Mouse (Mus musculus) lung, postnatal 0 days (tissue): Measurements from ENCODE around the gene Nomo1.

Experiments used
- CTCF ChIP-seq: IDR thresholded peaks from 2 replicates; pipeline ENCODE4 v1.5.1; 2016; ENCODE audit warnings: antibody characterized with exemption, mild to moderate bottlenecking
- EP300 ChIP-seq: IDR thresholded peaks from 2 replicates; pipeline ENCODE4 v1.6.1; 2016; ENCODE audit warnings: antibody characterized with exemption, mild to moderate bottlenecking, control low read depth

DNA sequence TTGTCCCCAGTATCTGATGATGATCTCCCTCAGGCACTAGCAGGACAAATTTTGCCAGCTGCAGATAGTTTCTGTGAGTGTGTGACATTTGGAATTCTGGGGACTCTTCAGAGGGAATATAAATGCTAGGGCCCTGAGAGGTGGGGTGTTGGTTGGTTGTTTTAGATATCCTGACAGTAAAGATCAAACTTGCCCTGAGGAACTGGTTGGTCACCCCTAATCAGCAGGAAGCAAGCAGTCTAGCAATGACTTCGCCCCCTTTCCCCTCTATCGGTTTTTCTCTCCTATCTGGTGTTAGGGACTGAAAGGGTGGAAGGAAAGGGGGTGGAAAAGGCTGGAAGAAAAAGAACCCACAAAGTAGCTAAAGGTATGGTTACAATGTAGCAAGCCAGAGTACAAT is 2.0 kb downstream of the Nomo1 start:
- TF ChIP-seq CTCF (no peak), EP300 (no peak)
